Mouse (Mus musculus) ES-E14 (cell line): ENCODE measurements around the gene Gpatch8.

Source experiments
- CHD2 ChIP-seq: IDR thresholded peaks from 2 replicates; pipeline ENCODE4 v1.6.1; 2014; ENCODE audit warnings: mild to moderate bottlenecking, low read depth, low read length, inconsistent platforms
- MAFK ChIP-seq: IDR thresholded peaks from 2 replicates; pipeline ENCODE4 v1.6.1; 2014; ENCODE audit warnings: mild to moderate bottlenecking, low read depth, low read length, inconsistent platforms; ENCODE audit not compliant: insufficient read depth
- ZNF384 ChIP-seq: IDR thresholded peaks from 2 replicates; pipeline ENCODE4 v1.6.1; 2012; ENCODE audit warnings: low read depth, low read length, inconsistent platforms

DNA sequence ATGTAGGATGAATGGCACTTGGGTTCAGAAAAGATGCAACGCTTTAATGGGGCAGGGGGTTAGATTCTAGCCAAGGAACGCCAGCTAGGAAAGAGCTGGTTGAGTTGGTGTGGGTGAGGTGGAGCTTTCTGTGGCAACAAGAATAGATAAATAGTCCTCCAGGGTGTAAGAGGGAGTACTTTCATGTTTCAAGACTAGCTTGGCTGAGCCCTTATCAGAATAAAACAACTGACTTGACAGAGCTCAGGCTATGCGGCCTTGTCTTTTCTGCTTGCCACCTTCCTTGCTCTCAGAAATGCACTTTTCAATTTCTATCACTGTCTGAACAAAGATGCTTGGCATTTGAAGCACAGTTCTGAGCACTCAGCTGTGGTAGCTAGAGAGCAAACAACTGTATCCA lies 81.2 kb downstream of the Gpatch8 start:
- TF ChIP-seq CHD2 (no peak), ZNF384 (no peak), MAFK (no peak)
